Mouse (Mus musculus): ENCODE measurements around the gene 1700012B09Rik.

The 1700012B09Rik gene

GRCm38 (mm10) chr9:14770803-14771471 lies at the start of gene 1700012B09Rik:
1700012B09Rik (minus strand) TSS chr9:14771030.
- DNase-seq, result no peak

GRCm38 (mm10) chr9:14810111-14810510 lies 39.3 kb upstream of the 1700012B09Rik start:
- no peak for DNase-seq

- no peak for DNase-seq
These were observed 36.0 kb upstream of the 1700012B09Rik start for GRCm38 (mm10) chr9:14806786-14807185.

DNA sequence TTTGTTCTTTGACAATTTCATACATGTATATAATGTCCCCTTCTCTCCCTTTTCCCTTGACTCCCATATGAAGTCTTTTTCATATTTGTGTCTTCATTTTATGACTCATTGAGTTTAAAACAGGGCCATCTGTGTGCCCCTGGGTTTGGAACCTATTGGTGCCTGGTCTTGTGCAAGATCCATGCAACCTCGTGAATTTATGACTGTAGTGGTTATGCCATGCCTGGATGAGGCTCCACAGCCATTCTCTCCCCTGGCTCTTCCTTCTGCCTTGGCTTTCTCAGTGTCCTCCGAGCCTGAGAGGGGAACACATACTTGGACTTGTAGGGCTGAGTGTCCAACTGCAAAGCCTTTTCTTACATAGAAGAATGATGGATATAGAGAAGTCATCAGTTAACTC lies 34.9 kb upstream of the 1700012B09Rik start:
- no peak for DNase-seq

GRCm38 (mm10) chr9:14787356-14787755 lies 16.5 kb upstream of the 1700012B09Rik start:
- no peak for DNase-seq

- peak; percentile 91 to 95 for DNase-seq
These were observed 13.5 kb upstream of the 1700012B09Rik start, which contains the start of the genes Mre11a and Ankrd49 for GRCm38 (mm10) chr9:14784039-14785002. Mre11a (plus strand) TSS chr9:14784654. Ankrd49 (minus strand) TSS chr9:14784856.

DNA sequence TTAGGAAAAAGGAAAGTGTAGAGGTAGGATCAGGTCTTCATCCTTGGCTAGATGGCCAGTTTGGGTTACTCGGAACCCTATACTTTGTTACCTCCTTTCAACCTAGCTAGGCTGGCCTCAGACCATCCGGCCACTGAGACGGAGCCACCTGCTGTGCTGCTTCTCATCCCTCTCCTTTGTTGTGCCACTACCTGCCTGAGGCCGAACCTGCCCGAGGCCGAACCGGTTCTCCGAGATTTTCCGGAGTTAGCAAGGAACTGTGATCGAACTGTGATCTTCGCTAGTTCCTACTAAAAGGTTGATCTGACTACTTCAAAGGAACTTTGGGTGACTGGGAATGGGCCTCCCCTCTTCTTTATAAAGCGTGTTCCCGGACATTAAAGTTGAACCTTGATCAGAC lies 7.5 kb upstream of the 1700012B09Rik start:
- DNase-seq, result no peak

- DNase-seq, result no peak
These were observed 3.0 kb upstream of the 1700012B09Rik start for GRCm38 (mm10) chr9:14773813-14774212.

- DNase-seq, result no peak
These were observed 1.2 kb upstream of the 1700012B09Rik start for GRCm38 (mm10) chr9:14772074-14772473.

DNA sequence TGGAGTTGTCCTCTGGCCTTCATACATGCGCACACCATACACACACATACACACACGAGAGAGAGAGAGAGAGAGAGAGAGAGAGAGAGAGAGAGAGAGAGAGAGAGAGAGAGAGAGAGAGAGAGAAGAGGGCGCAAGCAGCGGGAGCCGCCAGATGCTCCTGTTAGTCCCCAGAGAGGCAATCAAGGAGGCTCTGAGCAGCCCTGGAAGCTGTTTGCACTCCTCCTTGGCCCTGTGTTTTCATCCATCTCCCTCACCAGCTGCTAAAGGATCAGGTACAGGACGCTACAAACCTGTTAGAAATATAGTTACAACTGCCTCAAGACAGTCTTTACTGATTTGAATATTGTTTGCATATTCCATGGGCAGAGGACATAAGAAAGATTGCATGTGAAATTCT lies 1.0 kb downstream of the 1700012B09Rik start:
- no peak for DNase-seq

DNA sequence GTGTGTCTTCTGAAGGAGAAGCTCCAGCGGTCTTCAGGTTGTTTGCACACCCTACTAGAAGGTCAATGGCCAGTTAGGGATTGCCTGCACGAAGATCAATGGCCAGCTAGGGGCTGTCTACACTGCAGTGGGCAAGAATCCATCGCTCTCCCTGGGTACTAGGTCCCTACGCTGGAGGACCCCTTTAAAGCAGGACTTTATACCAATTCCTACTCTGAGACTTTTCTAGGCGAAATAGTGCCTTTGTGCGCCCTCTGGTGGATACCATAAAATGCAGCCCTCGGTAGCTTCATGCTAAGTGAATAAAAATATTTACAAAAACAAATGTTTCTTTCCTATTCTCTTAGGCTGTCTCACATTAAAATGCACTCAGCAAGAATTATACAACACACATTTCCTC lies 6.1 kb downstream of the 1700012B09Rik start:
- DNase-seq, result peak; percentile 12 to 33

DNA sequence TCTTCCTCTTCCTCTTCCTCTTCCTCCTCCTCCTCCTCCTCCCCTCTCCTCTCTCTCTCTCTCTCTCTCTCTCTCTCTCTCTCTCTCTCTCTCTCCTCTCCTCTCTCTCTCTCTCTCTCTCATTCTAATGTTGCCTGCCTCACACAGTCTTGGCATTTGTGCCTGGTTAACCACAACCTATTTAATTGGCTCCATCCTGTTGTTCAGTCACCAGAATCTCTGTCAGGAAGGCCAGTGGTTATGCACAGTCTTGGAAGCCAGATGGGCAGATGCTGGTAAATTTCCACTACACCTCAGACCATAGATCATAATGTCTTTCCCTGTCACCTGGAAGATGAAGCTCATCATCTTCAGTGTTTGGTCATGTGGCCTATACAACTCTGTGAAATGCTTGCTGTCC lies 11.6 kb downstream of the 1700012B09Rik start:
- no peak for DNase-seq

- no peak for DNase-seq
These were observed 12.2 kb downstream of the 1700012B09Rik start for GRCm38 (mm10) chr9:14758590-14758989.

GRCm38 (mm10) chr9:14754469-14754868 lies 16.4 kb downstream of the 1700012B09Rik start:
- no peak for DNase-seq

GRCm38 (mm10) chr9:14753947-14754346 lies 16.9 kb downstream of the 1700012B09Rik start:
- DNase-seq, result no peak

GRCm38 (mm10) chr9:14752001-14752522 lies 18.8 kb downstream of the 1700012B09Rik start, which contains the start of gene Fut4:
Fut4 (minus strand) TSS chr9:14752393.
- DNase-seq, result no peak

- DNase-seq, result no peak
These were observed 19.3 kb downstream of the 1700012B09Rik start for GRCm38 (mm10) chr9:14751503-14752000.

DNA sequence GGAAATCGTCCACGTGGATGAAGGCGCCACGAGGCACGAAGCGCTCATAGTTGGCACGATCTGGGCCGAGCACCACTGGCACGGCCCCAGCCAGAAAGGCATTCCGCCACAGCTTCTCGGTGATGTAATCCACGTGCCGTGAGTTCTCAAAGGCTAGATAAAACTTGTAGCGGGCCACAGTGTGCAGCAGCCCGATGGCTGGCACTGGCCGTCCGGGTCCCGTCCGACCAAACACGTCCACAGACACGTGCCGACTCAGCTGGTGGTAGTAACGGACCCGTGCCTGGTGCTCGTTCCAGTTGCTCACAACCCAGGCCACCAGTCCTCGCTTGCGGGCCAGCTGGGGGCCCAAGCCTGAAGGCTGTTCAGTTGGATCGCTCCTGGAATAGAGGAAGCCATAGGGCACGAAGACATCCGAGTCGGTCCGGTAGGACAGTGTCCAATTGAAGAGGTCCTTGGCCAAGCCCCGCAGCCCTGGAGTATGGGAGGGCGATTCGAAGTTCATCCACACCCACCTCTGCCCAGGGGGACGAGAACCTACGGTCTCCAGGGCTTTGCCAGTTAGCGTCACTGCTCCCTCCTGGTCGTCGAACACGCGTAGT lies 19.8 kb downstream of the 1700012B09Rik start:
- no peak for DNase-seq

DNA sequence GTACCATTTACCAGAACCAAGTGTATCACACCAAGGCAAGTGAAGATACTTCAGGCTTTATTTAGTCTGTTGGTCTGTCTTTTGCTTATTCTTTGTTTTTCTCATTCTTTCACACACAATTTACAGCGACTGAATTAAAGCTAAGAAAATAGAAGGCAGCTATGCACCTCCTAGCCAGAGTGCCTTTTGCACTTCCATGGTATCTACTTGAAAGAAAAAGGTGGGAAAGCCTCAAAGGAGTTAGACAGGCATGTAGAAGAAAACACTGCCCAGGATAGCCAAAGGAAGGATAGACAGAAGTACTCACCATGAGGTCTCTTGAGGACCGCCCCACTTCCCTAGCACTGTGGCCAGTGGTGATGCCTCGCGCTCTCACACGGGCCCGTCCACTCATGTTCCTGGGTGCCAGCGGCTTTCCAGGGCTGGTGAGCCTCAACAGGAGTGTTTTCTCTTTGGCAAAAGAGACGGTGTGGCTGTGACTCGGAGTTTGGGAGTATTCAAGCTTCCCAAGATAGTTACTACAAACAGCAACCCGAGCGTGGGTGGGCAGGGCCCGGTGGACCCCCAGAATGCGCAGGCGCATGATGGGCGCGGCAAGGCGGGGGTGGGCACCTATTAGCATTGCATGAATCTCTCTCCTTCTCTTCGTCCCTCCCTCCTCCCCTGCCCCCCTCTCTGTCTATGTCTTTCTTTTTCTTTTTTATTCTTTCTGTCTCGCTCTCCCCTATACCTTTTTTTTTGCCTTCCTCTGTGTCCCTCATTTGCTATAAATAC lies 30.5 kb downstream of the 1700012B09Rik start, which contains the start of gene Piwil4:
Gene Piwil4 (minus strand): TSS at position 583 of the 774 bp plus-strand sequence.
- no peak for DNase-seq

- DNase-seq, result no peak
These were observed 31.2 kb downstream of the 1700012B09Rik start for GRCm38 (mm10) chr9:14739498-14740150.

DNA sequence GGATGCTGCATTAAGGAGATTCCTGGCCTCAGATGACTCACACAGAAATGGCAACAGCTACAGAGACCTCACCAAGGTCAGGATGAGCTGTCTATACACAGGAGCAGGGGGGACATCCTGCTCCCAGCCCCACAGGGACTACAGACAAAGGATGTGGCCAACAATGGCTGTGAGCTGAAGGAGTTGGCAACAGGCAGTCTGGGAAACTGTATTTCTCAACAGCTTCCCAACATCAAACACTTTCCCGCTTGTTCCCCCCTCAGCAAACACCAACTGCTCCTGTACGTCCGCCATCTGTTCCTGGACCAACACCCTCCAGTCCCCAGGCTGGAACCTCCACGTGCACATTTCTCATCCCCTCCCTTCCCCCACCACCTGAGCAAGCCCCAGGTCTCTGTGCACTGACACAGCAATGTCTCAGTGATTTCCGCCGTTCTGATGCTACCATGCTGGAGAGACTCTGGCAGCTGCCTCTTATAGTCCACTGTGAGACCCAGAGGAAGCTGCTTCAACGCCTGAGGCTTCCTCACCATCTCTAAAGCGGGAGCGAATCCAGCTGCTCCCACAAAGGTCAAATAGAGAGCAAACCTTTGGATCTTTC lies 39.8 kb downstream of the 1700012B09Rik start:
- DNase-seq, result no peak

All from cerebellum, adult 18-20 months (tissue).